Mouse (Mus musculus) macrophage (primary cell): Measurements from ENCODE around the gene 2810004N23Rik. TPM values are rescaled to one million over a fixed set of nuclear protein-coding genes. Genes with fewer than 3 reads are reported as not detected.

Source experiments
- H3K27ac ChIP-seq: fragments of 350-480 bp; formaldehyde crosslinking; 2 replicates; pipeline ENCODE4 v1.9.0; 2021
- H3K36me3 ChIP-seq: fragments of 350-480 bp; formaldehyde crosslinking; 2 replicates; pipeline ENCODE4 v1.9.0; 2021; ENCODE audit errors: inconsistent target
- H3K4me3 ChIP-seq: fragments of 350-480 bp; formaldehyde crosslinking; 2 replicates; pipeline ENCODE4 v1.9.0; 2021; ENCODE audit errors: inconsistent target
- H3K79me2 ChIP-seq: fragments of 350-480 bp; formaldehyde crosslinking; 2 replicates; pipeline ENCODE4 v1.9.0; 2021; ENCODE audit errors: inconsistent target
- WGBS: methylation state at CpG from one replicate; pipeline ENCODE4 v1.1.7; 2026; ENCODE audit warnings: inconsistent platforms; ENCODE audit not compliant: missing documents; 5-methylcytosine and 5-hydroxymethylcytosine counted together
- polyA plus RNA-seq: library from polyadenylated mRNA; stranded (reverse); fragments of 250-400 nt; gene quantifications from 3 replicates; pipeline ENCODE4 v1.2.4, GENCODE M21; 2018; ENCODE audit warnings: inconsistent platforms

The 2810004N23Rik gene
- polyA plus RNA-seq, 1 experiment from 2014 or later: 17.6 TPM

DNA sequence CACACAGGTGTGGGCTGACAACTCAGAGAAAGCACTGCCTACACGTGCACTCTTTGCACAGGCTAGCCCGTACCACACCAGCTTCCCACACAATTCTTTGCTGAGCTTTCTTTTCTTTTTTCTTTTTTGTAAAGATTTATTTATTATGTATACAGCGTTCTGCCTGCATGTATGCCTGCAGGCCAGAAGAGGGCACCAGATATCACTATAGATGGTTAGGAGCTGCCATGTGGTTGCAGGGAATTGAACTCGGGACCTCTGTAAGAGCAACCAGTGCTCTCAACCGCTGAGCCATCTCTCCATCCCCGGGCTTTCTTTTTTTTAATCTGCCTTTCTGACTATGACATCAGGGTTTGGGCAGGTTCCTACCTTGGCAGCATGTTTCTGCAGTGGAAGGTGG lies 39.4 kb downstream of the 2810004N23Rik start:
- H3K4me3 ChIP-seq: no peak overlapping the region
- 91% methylated on average over 6 of the region's 6 CpGs for WGBS
- H3K36me3 ChIP-seq: no peaks in the 10 kb centered on the region
- H3K79me2 ChIP-seq: no peaks in the 10 kb centered on the region
- H3K27ac ChIP-seq: no peak overlapping the region

DNA sequence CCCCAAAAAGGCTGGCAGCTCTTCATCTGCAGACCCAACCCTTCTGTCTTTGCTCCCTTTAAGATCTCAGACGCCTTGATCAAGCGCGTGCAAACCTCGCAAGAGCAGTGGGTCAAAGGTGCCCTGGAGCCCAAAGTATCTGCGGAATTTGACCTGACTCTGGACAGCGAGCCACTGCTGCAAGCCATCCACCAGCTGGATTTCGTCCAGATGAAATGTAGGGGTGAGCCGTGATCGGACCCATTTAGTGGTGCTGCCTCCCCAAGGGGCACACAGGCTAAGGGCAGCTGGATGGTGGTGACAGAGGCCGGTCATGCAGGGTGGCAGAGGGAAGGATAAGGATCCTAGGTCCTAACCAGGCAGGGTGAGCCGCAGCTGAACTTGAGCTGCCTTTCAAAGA lies 42.8 kb downstream of the 2810004N23Rik start:
- whole genome bisulfite sequencing: 91% methylated on average over 11 of the region's 11 CpGs
- Histone ChIP-seq H3K4me3 (no peak overlapping the region), H3K27ac (no peak overlapping the region), H3K79me2 (no peaks in the 10 kb centered on the region), H3K36me3 (no peaks in the 10 kb centered on the region)

DNA sequence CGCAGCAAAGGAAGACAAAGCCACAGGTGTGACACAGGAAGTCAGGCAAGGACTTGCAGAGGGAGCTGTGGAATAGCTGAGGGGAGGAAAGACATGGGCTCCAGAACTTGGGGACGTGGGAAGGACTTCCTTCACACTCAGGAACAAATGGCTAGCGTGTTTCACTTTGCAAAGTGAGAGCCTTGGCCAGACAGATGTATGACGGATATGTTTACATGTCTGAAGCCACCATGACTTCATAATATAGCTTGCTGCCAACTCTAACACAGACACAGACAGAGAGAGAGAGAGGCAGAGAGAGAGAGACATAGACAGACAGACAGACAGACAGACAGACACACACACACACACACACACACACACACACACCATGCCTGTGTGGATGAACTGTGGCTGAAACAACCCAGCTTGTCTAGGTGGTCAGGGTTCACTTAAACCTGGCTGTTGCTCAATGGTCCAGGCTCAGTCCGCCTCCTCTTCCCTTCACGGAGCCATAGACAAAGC lies 43.3 kb downstream of the 2810004N23Rik start:
- H3K79me2 ChIP-seq: no peaks in the 10 kb centered on the region
- WGBS: 75% methylated on average over 6 of the region's 6 CpGs
- H3K36me3 ChIP-seq: no peaks in the 10 kb centered on the region
- no peak overlapping the region for H3K27ac ChIP-seq
- H3K4me3 ChIP-seq: no peak overlapping the region

DNA sequence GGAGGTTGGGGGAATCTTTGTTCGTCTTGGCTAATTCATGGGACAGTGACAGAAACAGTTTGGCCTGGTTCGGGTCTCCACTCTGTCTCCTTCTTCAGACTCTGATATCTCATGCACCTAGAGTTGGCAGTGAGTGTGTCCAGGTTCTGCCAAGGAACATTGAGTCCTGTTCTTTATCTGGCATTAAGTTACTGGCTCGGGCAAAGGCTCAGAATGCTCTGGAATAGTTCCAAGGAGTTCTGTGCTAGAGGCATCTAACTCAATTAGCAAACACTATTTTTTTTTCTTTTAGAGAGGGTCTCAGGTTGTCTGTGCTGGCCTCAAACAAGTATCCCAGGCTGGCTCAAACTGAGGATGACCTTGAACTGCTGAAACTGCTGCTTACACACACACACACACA lies 45.6 kb downstream of the 2810004N23Rik start:
- Histone ChIP-seq H3K27ac (no peak overlapping the region), H3K4me3 (no peak overlapping the region), H3K36me3 (no peaks in the 10 kb centered on the region), H3K79me2 (no peaks in the 10 kb centered on the region)
- 89% methylated on average over 3 of the region's 3 CpGs for WGBS

DNA sequence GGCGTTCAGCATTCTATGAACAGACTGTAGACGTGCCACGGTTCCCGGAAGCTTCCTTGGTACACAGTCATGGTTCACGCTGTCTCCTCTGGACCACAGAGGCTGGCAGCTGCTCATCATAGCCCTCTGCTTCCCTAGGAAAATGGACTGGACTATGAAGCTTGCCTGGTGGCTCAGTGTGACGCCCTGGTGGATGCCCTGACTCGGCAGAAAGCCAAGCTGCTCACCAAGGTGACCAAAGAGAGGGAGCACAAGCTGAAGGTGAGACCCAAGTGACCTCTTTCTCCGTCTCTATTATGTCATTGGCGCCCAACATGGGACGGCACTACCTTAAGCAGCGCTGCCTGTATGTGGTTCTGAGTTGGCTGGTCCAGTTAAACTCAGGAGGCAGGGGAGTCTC lies 46.1 kb downstream of the 2810004N23Rik start:
- Histone ChIP-seq H3K4me3 (no peak overlapping the region), H3K79me2 (no peaks in the 10 kb centered on the region), H3K27ac (no peak overlapping the region), H3K36me3 (no peaks in the 10 kb centered on the region)
- WGBS: 94% methylated on average over 11 of the region's 11 CpGs

DNA sequence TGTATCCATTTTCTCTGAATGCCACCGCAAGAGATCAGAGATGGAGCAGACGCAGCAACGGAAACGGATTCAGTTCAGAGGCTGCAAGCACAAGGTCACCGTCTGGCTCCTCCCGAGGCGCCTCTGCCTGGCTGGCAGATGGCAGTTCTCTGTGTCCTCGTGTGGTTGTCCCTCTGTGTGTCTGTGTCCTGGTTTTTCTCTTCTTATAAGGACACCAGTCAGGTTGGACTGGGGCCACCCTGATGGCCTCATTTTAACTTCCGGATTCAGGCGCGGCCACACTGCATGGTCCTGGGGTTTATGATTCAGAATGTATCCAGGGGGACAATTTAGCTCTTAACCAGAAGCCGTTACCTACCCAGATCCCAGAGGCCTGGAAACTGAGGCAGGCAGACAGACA lies 47.0 kb downstream of the 2810004N23Rik start:
- WGBS: 90% methylated on average over 12 of the region's 12 CpGs
- no peaks in the 10 kb centered on the region for H3K36me3 ChIP-seq
- no peaks in the 10 kb centered on the region for H3K79me2 ChIP-seq
- no peak overlapping the region for H3K27ac ChIP-seq
- H3K4me3 ChIP-seq: no peak overlapping the region

DNA sequence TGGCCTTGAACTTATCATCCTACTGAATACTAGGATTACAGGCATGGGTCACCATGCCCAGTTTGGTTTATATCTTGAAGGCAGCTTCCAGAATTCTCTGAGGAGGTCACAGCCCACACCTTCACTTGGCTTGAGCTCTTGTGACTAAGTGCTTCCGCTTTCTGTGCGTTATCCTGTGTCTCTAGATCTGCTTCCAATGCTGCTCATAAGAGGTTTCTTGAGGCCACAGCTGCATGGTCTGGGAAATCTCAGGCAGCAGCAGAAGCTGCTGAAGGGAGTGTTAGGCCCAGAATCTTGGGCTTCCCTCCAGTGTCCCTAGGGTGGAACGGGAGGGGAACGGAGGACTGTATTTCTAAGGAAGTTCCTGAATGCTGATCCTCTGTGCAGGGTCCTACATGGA lies 49.6 kb downstream of the 2810004N23Rik start:
- Histone ChIP-seq H3K79me2 (no peaks in the 10 kb centered on the region), H3K4me3 (no peak overlapping the region), H3K27ac (no peak overlapping the region), H3K36me3 (no peaks in the 10 kb centered on the region)
- WGBS: 97% methylated on average over 4 of the region's 4 CpGs

DNA sequence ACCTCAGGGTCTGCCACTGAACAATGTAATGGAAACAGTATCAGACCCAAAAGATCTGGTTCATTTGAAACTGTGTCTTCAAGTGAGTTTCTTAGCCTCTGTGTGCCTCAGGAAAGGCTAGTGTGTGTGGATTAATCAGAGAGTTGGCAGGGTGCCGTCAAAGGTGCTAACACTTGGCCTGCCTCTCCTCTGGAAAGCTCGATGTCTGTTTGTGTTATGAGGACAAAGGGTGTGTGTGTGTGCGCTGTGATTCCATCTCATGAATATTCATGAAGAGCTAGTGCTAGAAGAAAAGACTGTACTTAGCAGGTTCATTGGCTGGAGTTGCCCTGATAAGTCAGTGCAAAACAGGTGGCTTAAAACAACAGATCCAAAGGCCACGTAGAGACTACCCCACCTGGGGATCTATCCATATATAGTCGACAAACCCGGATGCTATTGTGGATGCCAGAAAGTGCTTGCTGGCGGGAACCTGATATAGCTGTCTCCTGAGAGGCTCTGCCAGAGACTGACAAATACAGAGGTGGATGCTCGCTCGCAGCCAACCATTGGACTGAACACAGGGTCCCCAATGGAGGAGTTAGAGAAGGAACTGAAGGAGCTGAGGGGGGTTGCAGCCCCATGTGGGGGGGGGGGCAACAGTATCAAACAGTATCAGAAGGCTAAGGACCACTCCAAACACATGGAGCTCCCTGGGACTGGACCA lies 52.1 kb downstream of the 2810004N23Rik start:
- no peaks in the 10 kb centered on the region for H3K79me2 ChIP-seq
- no peak overlapping the region for H3K27ac ChIP-seq
- H3K36me3 ChIP-seq: no peaks in the 10 kb centered on the region
- H3K4me3 ChIP-seq: no peak overlapping the region
- 74% methylated on average over 9 of the region's 9 CpGs for WGBS

DNA sequence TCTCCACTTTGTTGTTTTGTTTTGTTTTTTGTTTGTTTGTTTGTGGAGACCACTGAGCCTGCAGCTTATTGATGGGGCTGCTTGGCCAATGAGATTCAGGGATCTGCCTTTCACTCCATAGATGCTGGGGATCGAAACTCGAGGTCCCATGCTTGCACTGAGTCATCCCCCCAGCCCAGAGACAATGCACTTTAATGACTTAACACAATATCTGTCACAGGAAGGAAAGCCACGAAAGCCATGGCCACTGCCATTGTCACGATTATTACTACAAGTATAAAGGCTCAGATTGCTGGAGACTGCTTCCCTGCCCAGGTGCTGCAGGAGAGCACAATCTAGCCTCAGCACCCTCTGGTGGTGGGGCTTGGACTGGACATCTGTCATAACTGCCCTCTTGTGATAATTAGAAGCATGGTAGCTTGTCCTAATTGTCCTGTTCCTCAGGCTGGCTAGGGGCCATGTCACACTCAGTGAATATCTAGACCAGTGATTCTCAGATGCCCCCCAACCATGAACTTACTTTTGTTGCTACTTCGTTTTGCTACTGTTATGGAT lies 52.8 kb downstream of the 2810004N23Rik start:
- no peaks in the 10 kb centered on the region for H3K79me2 ChIP-seq
- H3K36me3 ChIP-seq: no peaks in the 10 kb centered on the region
- WGBS: 21% methylated on average over 5 of the region's 5 CpGs
- H3K4me3 ChIP-seq: no peak overlapping the region
- H3K27ac ChIP-seq: no peak overlapping the region

DNA sequence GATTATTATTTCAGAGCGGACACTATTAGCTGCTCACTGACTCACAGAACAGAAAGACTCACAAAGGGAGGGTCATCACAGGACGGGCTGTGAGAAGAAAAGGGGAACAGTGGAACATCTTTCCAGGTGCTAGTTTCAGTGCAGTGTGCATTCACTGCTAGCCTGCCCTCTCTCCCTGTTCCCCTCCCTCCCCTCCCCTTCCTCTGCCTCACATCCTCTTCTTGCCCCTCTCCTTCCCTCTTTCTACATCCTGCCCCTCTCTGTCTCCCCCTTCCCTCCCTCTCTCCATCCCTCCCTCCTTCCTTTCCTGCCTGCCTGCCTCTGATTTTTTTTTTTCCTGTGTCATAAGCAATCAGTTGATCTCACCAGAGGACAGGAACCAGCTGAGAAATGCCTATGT lies 53.5 kb downstream of the 2810004N23Rik start:
- H3K36me3 ChIP-seq: no peaks in the 10 kb centered on the region
- H3K27ac ChIP-seq: no peak overlapping the region
- H3K4me3 ChIP-seq: no peak overlapping the region
- H3K79me2 ChIP-seq: no peaks in the 10 kb centered on the region
- 29% methylated on average over 2 of the region's 2 CpGs for WGBS

DNA sequence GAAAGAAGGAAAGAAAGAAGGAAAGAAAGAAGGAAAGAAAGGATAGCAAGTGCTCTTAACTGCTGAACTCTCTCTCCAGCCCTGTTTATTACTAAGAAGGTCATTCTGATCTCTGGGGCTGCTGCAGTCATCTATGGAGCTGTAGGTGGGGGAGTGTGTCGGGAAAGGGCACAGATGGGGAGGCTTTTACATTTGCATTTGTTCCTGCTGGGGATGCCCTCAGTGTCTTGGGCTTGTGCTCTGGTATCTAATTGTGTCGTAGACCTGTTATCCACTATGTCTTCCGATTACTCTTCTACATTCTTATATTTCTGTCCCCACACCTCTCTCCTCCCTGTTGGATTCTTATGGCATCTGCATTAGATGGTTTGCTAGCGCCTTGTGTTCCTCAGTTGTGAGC lies 56.9 kb downstream of the 2810004N23Rik start:
- Histone ChIP-seq H3K4me3 (no peak overlapping the region), H3K79me2 (no peaks in the 10 kb centered on the region), H3K36me3 (no peaks in the 10 kb centered on the region), H3K27ac (no peak overlapping the region)
- WGBS: 86% methylated on average over 3 of the region's 4 CpGs

DNA sequence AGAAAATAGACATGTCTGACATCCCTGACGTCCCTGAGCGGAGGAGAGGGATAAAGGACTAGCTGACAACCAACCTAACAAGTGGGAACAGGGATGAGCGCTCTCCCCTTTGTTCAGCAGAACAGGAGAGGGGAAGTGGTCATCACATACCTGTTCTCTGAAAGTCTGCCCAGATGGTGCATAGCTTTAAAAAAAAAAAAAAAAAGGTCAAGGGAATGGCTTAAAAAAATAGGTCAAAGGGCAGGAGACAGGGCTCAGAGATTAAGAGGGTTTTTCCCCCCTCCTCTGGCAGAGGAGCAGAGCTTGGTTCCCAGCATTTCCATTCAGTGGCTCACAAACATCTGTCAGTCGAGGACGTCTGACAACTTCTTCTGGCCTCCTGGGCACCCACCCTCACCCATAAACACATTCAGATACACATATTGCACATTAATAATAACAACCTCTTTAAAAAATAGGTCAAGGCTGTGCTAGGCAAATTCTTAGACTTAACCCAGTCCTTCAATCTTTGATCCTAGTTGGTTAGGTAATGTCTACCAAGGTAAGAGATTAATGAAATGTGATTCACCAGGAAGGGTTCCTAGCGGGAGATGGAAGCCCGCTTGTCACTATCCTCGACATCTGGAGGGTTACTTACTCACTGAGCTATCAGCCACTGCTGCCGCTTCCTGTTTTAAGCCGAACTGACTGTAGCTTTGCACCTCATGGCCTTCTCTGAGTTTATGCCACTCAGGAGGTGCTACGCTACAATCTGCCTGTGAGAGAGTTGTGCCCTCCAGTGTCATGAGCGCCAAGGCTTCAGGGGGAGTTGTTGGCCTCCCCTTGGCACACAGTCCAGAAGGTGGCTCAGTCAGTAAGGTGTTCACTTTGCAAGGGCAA lies 58.9 kb downstream of the 2810004N23Rik start:
- no peaks in the 10 kb centered on the region for H3K36me3 ChIP-seq
- no peak overlapping the region for H3K4me3 ChIP-seq
- H3K27ac ChIP-seq: no peak overlapping the region
- no peaks in the 10 kb centered on the region for H3K79me2 ChIP-seq
- WGBS: 56% methylated on average over 12 of the region's 12 CpGs

DNA sequence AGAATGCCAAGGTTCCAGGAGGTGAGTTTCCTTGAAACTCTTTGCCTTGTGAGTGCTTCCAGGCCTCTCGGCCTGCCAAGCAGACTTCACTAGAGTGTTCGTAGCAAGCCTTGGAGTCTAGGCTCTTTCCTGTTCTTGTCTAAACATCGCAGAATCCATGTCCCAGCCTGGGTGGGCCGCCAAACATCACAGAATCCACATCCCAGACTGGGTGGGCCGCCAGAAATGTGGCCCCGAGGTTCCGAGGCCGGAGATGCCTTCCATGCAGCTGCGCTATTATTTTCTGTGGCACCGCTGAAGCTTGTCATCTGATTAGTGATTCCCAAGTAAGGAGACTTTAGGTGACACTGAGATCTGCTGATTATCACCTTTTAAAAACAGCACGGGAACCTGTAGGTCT lies 62.4 kb downstream of the 2810004N23Rik start:
- Histone ChIP-seq H3K36me3 (no peaks in the 10 kb centered on the region), H3K27ac (no peak overlapping the region), H3K79me2 (no peaks in the 10 kb centered on the region), H3K4me3 (no peak overlapping the region)
- WGBS: 54% methylated on average over 11 of the region's 11 CpGs

DNA sequence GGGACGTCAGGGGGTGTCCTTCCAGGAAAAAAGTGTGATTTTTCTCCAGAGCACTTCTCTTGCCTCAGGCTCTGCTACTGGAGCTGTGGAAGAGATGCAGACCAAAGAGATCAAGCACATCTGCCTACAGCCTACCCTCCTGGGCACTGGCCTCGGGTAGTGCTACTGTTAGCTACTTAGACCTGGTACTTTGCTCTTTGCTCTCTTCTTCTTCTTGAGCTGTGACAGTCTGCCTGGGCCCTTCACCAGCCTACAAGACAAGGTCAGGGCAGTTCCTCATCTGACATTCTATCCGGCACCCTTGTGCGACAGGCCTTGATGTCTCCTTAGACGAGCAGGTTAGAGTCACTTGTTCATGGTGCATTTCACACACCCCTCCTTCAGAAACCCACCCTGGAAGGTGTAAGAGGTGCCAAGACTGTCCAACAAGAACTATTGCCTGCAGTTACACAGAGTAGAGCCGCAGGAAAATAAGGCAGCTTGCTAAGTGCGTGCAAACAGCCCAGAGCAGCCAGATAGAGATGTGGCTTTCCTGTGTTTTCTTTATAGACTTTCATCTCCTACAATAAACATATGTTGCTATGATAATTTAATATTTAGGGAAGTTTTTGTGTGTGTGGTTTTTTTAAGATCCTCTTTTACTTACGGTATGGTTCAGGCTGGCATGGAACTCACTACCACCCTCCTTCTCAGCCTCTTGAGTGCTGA lies 67.0 kb downstream of the 2810004N23Rik start:
- Histone ChIP-seq H3K27ac (no peak overlapping the region), H3K36me3 (no peaks in the 10 kb centered on the region), H3K4me3 (no peak overlapping the region), H3K79me2 (no peaks in the 10 kb centered on the region)
- 53% methylated on average over 8 of the region's 8 CpGs for WGBS

DNA sequence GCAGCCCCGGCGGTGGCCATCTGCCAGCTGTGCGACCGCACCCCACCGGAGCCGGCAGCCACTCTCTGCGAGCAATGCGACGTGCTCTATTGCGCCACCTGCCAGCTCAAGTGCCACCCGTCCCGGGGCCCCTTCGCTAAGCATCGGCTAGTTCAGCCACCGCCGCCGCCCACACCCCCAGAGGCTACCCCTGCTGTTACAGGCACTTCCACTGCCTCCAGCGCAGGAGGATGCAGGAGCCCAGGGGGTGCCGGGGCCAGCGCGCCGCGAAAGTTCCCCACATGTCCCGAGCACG lies 68.5 kb downstream of the 2810004N23Rik start:
- Histone ChIP-seq H3K27ac (no peak overlapping the region), H3K4me3 (no peak overlapping the region), H3K36me3 (no peaks in the 10 kb centered on the region), H3K79me2 (no peaks in the 10 kb centered on the region)
- under 1% methylated on average over 23 of the region's 25 CpGs for WGBS
